Mouse (Mus musculus): ENCODE data around the gene AA792892. TPM values are rescaled to one million over a fixed set of nuclear protein-coding genes. Genes with fewer than 3 reads are reported as not detected.
"Not testable (repeated sequence)": the region's sequence is repeated elsewhere in the genome, so short reads cannot be mapped to it uniquely, and the experiment has no call there.

The AA792892 gene
- total RNA-seq (2014; fragmentation: Nextera tagmentation): not detected in 2 replicates
- total RNA-seq (2017): not detected in 2 replicates

DNA sequence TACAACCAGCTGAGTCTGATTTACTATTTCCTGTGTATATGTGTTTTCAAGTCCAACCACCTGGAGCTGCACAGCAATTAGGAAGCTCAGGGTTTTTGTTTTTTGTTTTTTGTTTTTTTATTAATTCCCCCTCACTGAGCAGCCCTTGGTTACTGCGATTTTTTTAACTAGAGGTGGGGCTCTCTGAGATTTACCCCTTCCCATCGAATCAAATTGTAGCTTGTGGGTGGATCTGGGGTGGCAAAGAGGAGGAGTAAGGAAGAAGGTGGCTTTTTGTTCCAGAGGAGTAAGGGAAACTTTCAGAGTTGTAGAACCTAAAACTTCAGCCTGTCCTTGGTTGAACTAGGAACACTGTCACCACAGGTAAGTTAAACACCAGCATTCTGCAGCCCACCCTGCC is at the start of gene AA792892:
AA792892 (plus strand) TSS at position 301 of the 400 bp plus-strand sequence.
- ATAC-seq (replicated peaks; ENCODE audit: low FRiP score, low TSS enrichment, poor library complexity, severe bottlenecking): not testable (repeated sequence)

DNA sequence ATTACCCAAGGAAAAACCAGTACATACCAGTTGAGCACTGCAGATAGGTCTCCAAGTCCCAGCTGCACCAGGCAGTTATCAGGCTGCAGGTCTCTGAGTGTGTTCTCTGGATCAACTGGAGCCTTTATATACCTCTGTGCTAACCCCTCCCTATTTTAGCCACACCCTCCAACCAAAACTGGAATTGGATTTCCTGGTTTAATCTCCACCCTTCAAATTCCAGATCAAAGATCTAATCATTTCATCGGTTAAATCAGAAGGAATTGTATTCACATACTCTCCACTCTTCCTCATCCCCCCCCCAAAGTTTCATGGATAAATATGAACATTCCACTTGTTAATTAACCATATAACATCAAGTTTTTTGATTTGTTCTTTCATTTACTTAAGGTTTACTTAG is 32.9 kb upstream of the AA792892 start, which contains the start of gene A430089I19Rik:
A430089I19Rik (minus strand) TSS at position 101 of the 400 bp plus-strand sequence.
- not testable (repeated sequence) for ATAC-seq (replicated peaks; ENCODE audit: low FRiP score, low TSS enrichment, poor library complexity, severe bottlenecking)

DNA sequence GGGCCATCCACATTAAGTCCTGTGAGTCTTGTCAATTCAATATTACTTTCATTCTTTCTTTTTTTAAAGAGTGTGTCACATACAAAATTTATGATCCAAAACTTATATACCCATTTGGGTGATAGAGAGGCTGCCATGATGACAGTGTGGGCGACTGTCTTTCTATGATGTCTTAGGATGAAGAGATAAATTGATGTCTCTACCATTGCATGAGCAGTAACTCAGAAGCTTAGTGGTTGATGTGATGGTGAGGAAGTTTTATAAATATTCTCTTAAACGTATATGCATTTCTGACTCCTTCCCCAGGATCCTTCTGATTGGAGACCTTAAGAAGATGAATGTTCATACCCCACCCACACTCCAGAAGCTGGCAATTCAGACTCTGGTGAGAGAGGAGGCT is 25.4 kb upstream of the AA792892 start, which contains the start of gene Gm6502:
Gm6502 (plus strand) TSS at position 301 of the 400 bp plus-strand sequence.
- ATAC-seq (replicated peaks; ENCODE audit: low FRiP score, low TSS enrichment, poor library complexity, severe bottlenecking): not testable (repeated sequence)

Other genes starting within 250 kb of the AA792892 start
- not detected in 2 replicates for gene Gm3106, start 121.7 kb upstream of the AA792892 start, total RNA-seq (2014; fragmentation: Nextera tagmentation)
- not detected in 2 replicates for gene Gm3106, start 121.7 kb upstream of the AA792892 start, total RNA-seq (2017)
- not detected in 2 replicates for gene A430089I19Rik, start 33.0 kb upstream of the AA792892 start, total RNA-seq (2014; fragmentation: Nextera tagmentation)
- gene A430089I19Rik, start 33.0 kb upstream of the AA792892 start, total RNA-seq (2017): not detected in 2 replicates
- not detected in 2 replicates for gene Gm6502, start 25.3 kb upstream of the AA792892 start, total RNA-seq (2014; fragmentation: Nextera tagmentation)
- gene Gm6502, start 25.3 kb upstream of the AA792892 start, total RNA-seq (2017): not detected in 2 replicates
- not detected in 2 replicates for gene Gm7682, start 106.0 kb downstream of the AA792892 start, total RNA-seq (2014; fragmentation: Nextera tagmentation)
- not detected in 2 replicates for gene Gm7682, start 106.0 kb downstream of the AA792892 start, total RNA-seq (2017)
- gene Gm3139, start 186.5 kb downstream of the AA792892 start, total RNA-seq (2014; fragmentation: Nextera tagmentation): not detected in 2 replicates
- gene Gm3139, start 186.5 kb downstream of the AA792892 start, total RNA-seq (2017): not detected in 2 replicates

Data from megakaryocyte-erythroid progenitor cell, adult 5-6 weeks (primary cell).